Mouse (Mus musculus) spleen, adult 2 months (tissue): ENCODE data around the gene Stum.

Experiments
- CTCF ChIP-seq: fragments of 200-500 bp; IDR thresholded peaks from 2 replicates; pipeline ENCODE4 v1.5.1; 2011; ENCODE audit warnings: mild to moderate bottlenecking, inconsistent platforms; ENCODE audit not compliant: insufficient read depth, insufficient read length, insufficient replicate concordance; ENCODE audit errors: extremely low read depth
- POLR2A ChIP-seq: fragments of 200-500 bp; IDR thresholded peaks from 2 replicates; pipeline ENCODE4 v1.6.1; 2011; ENCODE audit warnings: low read depth, low read length, inconsistent platforms

DNA sequence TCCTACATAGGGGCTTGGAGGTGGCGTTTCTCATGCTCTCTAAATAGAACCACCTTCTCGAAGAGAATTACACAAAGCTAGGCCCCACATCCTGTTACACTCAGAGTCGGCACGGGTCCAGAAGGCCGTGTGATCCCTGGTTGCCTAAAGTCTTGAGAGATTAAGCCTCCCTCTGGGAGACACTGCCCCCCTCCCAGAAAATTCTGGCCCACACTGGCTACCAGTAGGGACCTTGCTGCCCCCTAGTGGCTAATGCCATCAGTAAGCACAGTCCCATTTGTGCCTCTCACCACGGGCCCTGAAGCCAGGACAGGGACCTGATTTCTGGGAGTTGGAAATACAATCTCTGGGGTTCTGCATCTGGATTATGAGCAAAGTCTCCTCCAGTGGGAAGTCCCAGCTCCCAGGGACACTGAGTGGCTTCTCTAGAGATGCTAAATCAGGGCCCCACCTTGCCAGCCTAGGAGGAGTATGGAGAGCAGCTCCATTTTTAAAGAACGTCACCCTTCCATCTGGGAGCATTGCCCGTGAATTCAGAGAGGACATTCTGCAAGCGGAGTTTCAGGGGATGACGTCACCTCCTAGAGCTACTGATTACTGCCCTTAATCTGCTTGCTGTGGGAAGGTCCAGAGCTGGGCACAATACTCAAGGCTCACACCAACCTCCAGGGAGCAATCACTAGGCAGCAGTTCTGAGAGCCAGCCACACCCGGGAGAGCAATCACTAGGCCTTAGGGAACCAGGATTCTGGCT, 61.1 kb downstream of the Stum start:
- TF ChIP-seq POLR2A (no peak), CTCF (peak; percentile 61; the same call in 1 of the 2 replicates)
